Mouse (Mus musculus): ENCODE measurements around the gene Hcrt. TPM values are rescaled to one million over a fixed set of nuclear protein-coding genes. Genes with fewer than 3 reads are reported as not detected.

Hcrt gene
- total RNA-seq, 2 experiments from 2014 or later, result 0.59 to 0.77 TPM

- intact Hi-C loops (cut with DNase I), result no loop called here
- DNase-seq (ENCODE audit: low spot score in 2 of 2), result no peak
These were observed 24.0 kb downstream of the Hcrt start for GRCm38 (mm10) chr11:100738749-100739148.

GRCm38 (mm10) chr11:100738066-100738604, 24.6 kb downstream of the Hcrt start, which contains the start of gene Rab5c:
Rab5c (minus strand) TSS chr11:100738215.
- intact Hi-C loops (cut with DNase I), result no loop called here
- DNase-seq (ENCODE audit: low spot score in 2 of 2), result peak; percentile 98 to 99

DNA sequence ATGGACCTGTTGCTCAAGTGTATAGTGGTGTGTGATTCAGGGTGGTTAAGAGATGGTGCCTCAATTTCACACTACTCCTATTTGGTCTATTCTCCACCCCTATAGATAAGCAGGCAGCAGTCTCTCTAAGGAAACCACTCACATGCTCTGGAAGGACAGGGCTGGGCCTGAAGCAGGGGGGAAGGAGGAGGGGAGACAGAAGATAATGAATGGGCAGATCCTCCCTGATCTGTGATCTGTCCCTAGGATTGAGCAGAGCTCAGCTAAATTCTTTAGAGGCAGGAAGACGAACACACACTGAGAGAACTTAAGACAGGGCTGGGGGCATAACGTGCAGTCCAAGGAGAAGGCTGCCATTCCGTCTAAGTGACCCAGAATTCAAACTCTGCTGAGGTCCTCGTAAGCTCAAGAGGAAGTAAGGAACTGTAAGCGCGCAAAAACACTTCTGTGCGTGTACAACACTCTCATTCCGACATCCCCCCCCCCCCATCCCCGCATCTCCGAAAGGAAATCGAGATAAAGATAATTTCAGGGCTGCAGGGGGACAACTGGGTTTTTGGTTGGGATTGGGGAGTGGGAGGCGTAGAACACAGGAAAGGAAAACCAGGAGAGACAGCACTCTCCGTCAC, 25.5 kb downstream of the Hcrt start:
- intact Hi-C loops (cut with DNase I), result no loop called here
- no peak for DNase-seq (ENCODE audit: low spot score in 2 of 2)

DNA sequence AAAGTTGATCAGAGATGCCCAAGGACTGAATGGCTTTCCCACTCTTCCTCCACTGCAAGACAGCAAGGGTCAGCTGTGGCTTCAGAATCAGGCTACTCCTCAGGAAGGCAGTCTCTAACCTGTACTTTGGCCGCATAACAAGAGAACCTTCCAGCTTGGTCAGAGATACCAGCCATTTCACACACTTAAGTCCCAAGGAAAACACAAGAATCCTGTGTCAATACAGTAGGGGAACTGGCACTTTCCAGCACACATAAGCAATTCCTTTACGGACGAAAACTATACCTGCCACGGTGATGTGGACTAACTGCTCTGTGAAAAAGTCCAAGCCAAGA, 26.0 kb downstream of the Hcrt start:
- intact Hi-C loops (cut with DNase I), result no loop called here
- DNase-seq (ENCODE audit: low spot score in 2 of 2), result no peak

- no peak for DNase-seq (ENCODE audit: low spot score in 2 of 2)
- intact Hi-C loops (cut with DNase I), result no loop called here
These were observed 26.6 kb downstream of the Hcrt start for GRCm38 (mm10) chr11:100735954-100736745.

DNA sequence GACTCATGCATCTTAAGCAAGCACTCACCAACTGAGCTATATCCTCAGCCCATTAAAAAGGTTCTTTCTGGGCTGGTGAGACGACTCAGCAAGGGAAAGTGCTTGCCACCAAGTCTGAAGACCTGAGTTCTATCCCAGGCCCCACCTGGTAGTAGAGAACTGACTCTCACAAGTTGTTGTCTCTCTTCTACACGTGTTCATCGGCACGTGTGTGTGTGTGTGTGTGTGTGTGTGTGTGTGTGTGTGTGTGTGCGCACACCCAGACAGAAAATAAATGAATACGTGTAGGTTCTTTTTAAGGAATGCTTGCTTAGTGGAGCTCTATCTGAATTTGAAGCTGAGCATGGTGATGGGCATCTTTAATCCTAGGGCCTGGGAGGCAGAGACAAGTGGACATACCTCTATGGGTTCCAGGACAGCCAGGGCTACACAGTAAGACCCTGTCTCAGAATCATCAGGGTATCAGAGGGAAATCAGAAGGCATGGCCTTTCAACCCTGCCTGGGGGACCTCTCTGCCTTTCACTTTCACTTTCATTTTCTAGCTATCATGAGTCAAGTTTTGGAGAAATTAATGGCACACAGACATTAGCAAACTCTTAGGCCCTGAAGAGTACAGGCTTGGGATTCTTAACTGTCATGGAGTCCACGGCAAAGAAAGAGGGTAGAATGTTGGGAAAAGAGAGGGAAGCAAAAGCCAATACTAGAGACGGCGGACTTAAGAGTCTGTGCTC, 27.4 kb downstream of the Hcrt start:
- intact Hi-C loops (cut with DNase I), result no loop called here
- no peak for DNase-seq (ENCODE audit: low spot score in 2 of 2)

DNA sequence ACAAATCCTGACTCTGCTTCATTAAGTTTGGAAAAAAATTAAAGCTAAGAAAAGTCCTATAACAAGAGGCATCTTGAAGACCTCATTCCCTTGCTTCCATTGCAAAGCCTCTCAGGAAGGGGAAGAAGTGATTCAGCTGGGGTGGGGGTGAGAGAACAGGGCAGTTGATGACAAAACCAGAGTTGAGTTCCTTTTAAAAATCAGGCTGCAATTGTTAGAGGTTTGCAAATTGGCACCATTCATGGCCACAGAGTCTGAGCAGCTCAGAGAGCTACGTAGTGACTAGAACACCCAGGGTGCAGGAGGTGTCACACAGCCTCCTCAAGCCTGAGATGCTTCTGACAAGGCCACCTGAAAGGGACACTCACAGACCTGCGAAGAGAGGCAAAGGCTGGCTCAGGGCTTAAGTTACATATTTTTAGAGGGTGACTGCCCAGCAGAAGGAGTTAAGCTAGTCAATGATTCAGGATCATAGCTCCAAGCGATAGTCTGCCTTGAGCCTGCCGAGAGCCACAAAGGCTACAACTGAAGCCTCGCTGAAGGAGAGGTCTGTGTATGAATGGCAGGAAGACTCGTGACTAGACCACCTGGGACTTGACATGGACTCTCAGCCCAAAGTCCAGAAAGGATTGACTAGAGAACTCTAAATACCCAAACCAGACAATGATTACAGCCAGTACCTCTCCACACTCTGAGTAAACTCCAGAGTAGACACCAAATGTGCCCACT, 32.1 kb downstream of the Hcrt start:
- intact Hi-C loops (cut with DNase I), result no loop called here
- no peak for DNase-seq (ENCODE audit: low spot score in 2 of 2)

DNA sequence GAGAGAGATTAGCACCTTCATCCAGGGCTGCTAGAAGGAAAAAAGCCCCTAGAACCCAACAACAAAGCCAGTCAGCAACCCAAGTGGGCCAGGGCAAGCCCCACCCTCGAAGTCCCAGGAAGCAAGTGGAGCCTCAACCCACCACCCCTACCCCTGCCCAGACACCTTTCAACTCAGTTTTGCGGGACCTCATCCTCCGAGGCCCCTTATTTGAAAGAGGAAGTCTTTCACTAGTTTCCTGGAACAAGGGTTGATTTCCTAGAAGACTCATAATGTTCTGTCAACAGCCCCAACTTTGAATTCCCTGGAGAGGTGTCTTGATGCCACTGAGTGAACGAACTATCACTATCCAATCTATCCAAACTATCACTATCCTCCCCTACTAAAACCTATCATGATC, 32.8 kb downstream of the Hcrt start:
- DNase-seq (ENCODE audit: low spot score in 2 of 2), result no peak
- intact Hi-C loops (cut with DNase I), result no loop called here

GRCm38 (mm10) chr11:100728601-100729000, 34.1 kb downstream of the Hcrt start:
- intact Hi-C loops (cut with DNase I), result no loop called here
- DNase-seq (ENCODE audit: low spot score in 2 of 2), result no peak

- intact Hi-C loops (cut with DNase I), result no loop called here
These were observed 35.5 kb downstream of the Hcrt start for GRCm38 (mm10) chr11:100727201-100727600.

DNA sequence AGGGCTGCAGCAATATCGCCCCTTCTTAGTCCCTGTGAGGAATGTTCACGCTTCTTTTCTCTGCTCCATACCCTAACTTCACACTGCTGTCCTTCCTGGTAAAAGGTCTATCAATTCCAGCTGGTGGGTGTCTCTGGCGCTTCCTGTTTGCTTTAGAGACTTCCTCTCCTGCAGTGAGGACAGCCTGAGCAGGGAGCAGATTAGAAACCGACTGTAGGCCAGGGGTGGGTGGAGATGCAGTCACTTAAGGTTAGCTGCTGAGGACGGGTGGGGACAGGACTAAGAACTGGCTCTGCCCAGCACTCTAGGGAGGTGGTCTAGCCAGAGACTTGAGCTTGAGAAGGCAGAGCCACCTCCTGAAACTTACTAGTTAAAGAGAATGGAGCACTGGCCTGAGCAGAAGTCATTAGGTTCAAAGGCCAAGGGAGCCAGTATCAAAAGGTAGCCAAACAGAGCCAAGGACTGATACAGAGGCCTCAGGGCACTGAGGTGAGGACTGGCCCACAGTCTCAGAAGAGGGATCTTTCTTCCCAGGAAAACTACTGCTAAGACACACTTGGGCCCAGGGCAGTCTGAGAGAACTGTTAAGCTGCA, 37.7 kb downstream of the Hcrt start:
- intact Hi-C loops (cut with DNase I), result no loop called here
- DNase-seq (ENCODE audit: low spot score in 2 of 2), result no peak

More at GRCm38 (mm10) chr11:100727201-100727600, 35.5 kb downstream of the Hcrt start:
- DNase-seq (ENCODE audit: low spot score in 2 of 2), result no peak

GRCm38 (mm10) chr11:100722493-100723028, 40.2 kb downstream of the Hcrt start:
- intact Hi-C loops (cut with DNase I), result no loop called here
- no peak for DNase-seq (ENCODE audit: low spot score in 2 of 2)

- DNase-seq (ENCODE audit: low spot score in 2 of 2), result no peak
- intact Hi-C loops (cut with DNase I), result no loop called here
These were observed 40.8 kb downstream of the Hcrt start for GRCm38 (mm10) chr11:100721776-100722492.

- intact Hi-C loops (cut with DNase I), result no loop called here
- DNase-seq (ENCODE audit: low spot score in 2 of 2), result no peak
These were observed 41.5 kb downstream of the Hcrt start for GRCm38 (mm10) chr11:100721254-100721653.

DNA sequence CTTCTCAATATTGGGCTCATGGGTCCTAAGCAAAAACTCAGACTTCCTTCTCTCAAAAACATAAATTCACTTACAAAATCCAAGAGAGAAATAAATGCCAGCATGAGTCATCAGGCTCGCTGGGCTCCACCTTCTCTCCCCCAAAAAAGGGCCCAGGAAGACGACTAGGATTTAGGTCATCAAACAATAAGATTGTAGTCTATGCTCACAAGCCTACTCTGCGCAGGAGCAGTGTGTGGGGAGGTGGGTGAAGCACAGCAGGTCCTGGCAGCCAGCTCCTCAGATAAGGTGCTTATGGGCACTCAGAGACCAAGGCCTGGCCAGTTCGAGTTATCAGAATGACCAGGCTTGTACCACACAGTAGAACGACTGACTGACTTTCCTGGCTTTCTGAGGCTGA, 42.4 kb downstream of the Hcrt start:
- DNase-seq (ENCODE audit: low spot score in 2 of 2), result no peak
- intact Hi-C loops (cut with DNase I), result no loop called here

- intact Hi-C loops (cut with DNase I), result no loop called here
- no peak for DNase-seq (ENCODE audit: low spot score in 2 of 2)
These were observed 42.8 kb downstream of the Hcrt start for GRCm38 (mm10) chr11:100719893-100720292.

DNA sequence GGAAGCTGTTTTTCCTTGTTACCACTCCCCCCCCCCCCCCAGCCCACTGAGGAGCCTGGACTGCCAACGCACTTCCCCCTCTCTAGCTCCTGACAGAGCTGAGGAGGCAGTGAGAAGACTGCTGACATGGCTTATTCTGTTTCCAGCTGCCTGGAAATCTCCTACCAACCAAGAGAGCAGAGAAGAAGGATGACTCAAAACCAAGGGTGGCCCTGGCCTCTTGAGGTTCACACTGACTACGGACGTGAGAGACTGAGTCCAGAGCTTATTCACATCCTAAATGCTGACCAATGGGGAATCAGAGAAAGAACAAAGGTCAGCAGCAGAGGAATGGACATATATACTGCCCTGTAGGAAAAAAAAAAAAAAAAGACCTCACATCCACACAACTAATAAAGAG, 43.4 kb downstream of the Hcrt start:
- DNase-seq (ENCODE audit: low spot score in 2 of 2), result peak in 1 of 2 experiments; percentile 41
- intact Hi-C loops (cut with DNase I), result no loop called here

DNA sequence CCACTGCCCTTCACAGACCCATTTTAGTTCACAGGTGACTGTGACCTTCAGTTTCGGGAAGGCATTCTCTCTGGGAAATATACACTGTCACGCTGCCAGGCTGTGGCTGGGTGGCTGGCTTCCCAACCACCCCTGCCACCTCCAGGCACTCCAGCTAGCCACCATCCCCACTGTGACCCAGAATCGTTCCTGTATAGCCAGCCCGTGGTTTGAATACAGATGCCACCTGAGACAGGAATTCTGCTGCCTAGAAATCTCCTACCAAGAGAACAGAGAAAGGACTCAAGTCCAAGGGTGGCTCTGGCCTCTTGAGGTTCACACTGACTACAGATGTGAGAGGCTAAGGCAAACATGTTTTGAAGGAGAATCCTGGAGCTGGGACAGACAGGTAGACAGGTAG, 43.9 kb downstream of the Hcrt start:
- intact Hi-C loops (cut with DNase I), result no loop called here

GRCm38 (mm10) chr11:100718462-100718861, 44.3 kb downstream of the Hcrt start:
- intact Hi-C loops (cut with DNase I), result no loop called here

More for the DNA sequence above, 43.9 kb downstream of the Hcrt start:
- no peak for DNase-seq (ENCODE audit: low spot score in 2 of 2)

More at GRCm38 (mm10) chr11:100718462-100718861, 44.3 kb downstream of the Hcrt start:
- no peak for DNase-seq (ENCODE audit: low spot score in 2 of 2)
